Mouse (Mus musculus): ENCODE results near the gene Sirt4. TPM values are rescaled to one million over a fixed set of nuclear protein-coding genes. Genes with fewer than 3 reads are reported as not detected.

The Sirt4 gene
- total and polyA plus RNA-seq, 2 experiments from 2014 or later = 25.6 to 27.0 TPM

DNA sequence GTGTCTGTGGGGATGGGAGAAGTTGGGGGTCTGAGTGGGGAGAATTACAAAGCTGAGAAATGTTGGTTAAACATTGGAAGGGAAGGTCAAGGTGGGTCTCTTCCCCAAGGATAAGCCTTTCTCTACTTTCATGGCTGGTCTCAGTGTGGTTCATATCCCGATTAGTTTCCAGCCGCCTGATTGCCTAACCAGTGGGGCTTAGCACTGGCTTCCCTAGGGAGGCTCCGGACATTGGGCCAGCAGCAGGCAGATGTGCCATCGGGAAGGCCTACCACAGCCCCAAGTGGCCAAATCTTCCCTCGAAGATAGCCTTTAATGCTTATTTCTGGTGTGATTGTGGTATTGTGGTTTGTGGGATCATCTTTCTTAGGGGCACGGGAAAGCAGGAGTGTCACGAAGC is 27.9 kb upstream of the Sirt4 start:
- H3K27me3 ChIP-seq (ENCODE audit: insufficient read depth, low read length) = no peaks in the 10 kb centered on the region
- DNase-seq (ENCODE audit: low spot score) (no peak), ATAC-seq (ENCODE audit: low FRiP score) (no peak)
- H3K4me3 ChIP-seq (ENCODE audit: low read depth, low read length) = no peak overlapping the region
- H3K4me1 ChIP-seq (ENCODE audit: insufficient read depth, low read length) = peaks cover 16% of the 10 kb centered on the region
- H3K9me3 ChIP-seq (ENCODE audit: low read length) = no peaks in the 10 kb centered on the region
- H3K27ac ChIP-seq (ENCODE audit: low read depth, low read length) = no peak overlapping the region
- H3K4me2 ChIP-seq (ENCODE audit: low read depth, low read length, poor library complexity, severe bottlenecking) = no peak overlapping the region
- H3K36me3 ChIP-seq (ENCODE audit: insufficient read depth, low read length) = no peaks in the 10 kb centered on the region
- no peak overlapping the region for H3K9ac ChIP-seq (replicated peaks; ENCODE audit: low read length, poor library complexity, severe bottlenecking)
- 91% methylated on average over 7 of the region's 7 CpGs for WGBS
- TF ChIP-seq CTCF (IDR thresholded peaks at IDR 0.05) = no peak

DNA sequence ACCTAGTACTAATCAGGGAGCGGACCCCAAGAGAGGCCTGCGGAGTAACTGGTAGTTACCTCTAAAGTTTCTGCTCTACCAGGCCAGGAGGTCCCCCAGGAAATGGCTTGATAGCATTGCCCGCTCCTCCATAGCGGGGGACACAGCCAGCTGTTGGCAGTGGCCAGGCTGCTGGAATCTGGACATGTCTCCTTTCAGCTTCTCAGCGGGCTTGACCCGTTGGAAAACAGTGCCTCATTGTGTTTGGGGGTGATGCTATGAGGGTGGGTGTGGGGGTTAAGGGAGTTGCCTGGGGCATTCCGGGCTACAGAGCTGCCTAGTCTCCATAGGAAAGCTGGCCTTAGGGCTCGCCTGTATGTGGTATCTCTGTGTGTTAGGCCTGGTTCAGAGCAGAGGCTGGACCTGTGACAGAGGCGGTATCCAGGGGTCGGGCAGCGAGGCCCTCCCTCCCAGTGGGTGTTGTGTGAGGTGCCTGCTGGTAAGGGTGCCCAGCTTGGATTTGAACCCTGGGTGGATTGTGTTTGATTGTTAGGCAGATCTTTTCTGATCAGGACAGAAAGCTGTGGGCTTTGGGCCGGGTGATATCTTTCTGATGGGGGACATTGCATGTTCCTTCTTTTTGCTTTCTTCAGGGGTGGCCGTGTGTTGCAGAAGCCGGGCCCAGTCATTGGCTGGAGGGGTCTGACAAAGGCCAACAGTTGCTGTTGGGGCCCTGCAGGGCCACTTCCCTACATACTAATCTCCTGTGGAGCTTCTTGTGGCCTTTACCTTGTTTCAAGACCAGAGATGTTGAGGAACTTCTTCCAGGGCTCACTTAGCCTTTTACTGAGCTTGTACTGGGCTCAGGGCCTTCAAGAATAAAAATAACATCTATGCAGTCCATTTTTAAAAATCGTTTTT is 25.5 kb upstream of the Sirt4 start:
- H3K27me3 ChIP-seq (ENCODE audit: insufficient read depth, low read length) = no peaks in the 10 kb centered on the region
- peak overlapping the region; percentile 96 for H3K4me2 ChIP-seq (ENCODE audit: low read depth, low read length, poor library complexity, severe bottlenecking)
- DNase-seq (ENCODE audit: low spot score) = peak; percentile 43
- H3K36me3 ChIP-seq (ENCODE audit: insufficient read depth, low read length) = no peaks in the 10 kb centered on the region
- no peaks in the 10 kb centered on the region for H3K9me3 ChIP-seq (ENCODE audit: low read length)
- H3K4me3 ChIP-seq (ENCODE audit: low read depth, low read length) = no peak overlapping the region
- peaks cover 20% of the 10 kb centered on the region for H3K4me1 ChIP-seq (ENCODE audit: insufficient read depth, low read length)
- no peak for TF ChIP-seq CTCF (IDR thresholded peaks at IDR 0.05)
- 58% methylated on average over 15 of the region's 15 CpGs for WGBS
- H3K27ac ChIP-seq (ENCODE audit: low read depth, low read length) = peak overlapping the region; percentile 43; the same call in 1 of the 2 replicates
- H3K9ac ChIP-seq (replicated peaks; ENCODE audit: low read length, poor library complexity, severe bottlenecking) = peak overlapping the region; percentile 19; the same call in 1 of the 2 replicates
- ATAC-seq (ENCODE audit: low FRiP score) = no peak

DNA sequence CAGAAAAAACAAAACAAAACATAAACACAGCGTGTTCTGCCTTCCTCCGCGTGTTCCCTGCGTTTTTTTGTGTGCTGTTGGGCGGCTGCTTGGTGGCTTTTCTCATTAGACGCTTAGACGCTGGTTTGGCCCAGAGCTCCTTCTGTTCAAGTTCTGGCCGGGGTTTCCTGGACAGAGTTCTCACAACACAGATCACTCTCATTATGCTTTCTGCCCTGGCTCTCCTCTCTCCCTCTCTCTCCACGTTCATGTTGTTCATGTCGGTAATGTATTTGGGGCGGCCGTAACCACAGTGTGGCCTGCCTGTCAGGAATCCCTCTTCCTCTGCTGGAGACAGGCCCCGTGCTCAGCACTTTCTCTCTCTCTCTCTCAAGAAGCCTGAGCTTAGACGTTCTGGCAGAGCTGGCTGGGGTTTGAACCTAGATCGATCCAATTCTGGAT is 24.8 kb upstream of the Sirt4 start:
- Histone ChIP-seq H3K9ac (replicated peaks; ENCODE audit: low read length, poor library complexity, severe bottlenecking) (peak overlapping the region; percentile 19; the same call in 1 of the 2 replicates), H3K27me3 (ENCODE audit: insufficient read depth, low read length) (no peaks in the 10 kb centered on the region), H3K36me3 (ENCODE audit: insufficient read depth, low read length) (no peaks in the 10 kb centered on the region), H3K4me1 (ENCODE audit: insufficient read depth, low read length) (peaks cover 20% of the 10 kb centered on the region), H3K4me2 (ENCODE audit: low read depth, low read length, poor library complexity, severe bottlenecking) (peak overlapping the region; percentile 96), H3K4me3 (ENCODE audit: low read depth, low read length) (no peak overlapping the region; the same call in 1 of the 2 replicates), H3K27ac (ENCODE audit: low read depth, low read length) (no peak overlapping the region; the same call in 1 of the 2 replicates), H3K9me3 (ENCODE audit: low read length) (no peaks in the 10 kb centered on the region)
- WGBS = 33% methylated on average over 15 of the region's 15 CpGs
- peak; percentile 52 for DNase-seq (ENCODE audit: low spot score)
- ATAC-seq (ENCODE audit: low FRiP score) = no peak
- no peak for TF ChIP-seq CTCF (IDR thresholded peaks at IDR 0.05)

DNA sequence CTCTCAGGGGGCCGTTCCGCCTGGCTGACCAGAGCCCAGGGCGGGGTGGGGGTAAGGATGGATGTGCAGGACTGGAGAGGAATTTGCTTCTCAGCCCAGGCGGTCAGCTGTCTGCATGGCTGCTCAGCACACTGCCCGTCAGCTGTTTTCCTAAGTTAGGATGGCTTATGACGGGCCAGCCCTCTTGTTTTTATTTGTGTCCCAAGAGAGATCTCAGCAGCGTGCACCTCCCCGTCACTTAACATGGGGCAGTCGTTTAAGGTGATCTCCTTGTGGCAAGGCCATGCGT is 24.3 kb upstream of the Sirt4 start:
- Histone ChIP-seq H3K36me3 (ENCODE audit: insufficient read depth, low read length) (no peaks in the 10 kb centered on the region), H3K27me3 (ENCODE audit: insufficient read depth, low read length) (no peaks in the 10 kb centered on the region), H3K9ac (replicated peaks; ENCODE audit: low read length, poor library complexity, severe bottlenecking) (peak overlapping the region; percentile 42; the same call in 1 of the 2 replicates), H3K4me3 (ENCODE audit: low read depth, low read length) (peak overlapping the region; percentile 89), H3K4me2 (ENCODE audit: low read depth, low read length, poor library complexity, severe bottlenecking) (peak overlapping the region; percentile 96), H3K4me1 (ENCODE audit: insufficient read depth, low read length) (peaks cover 20% of the 10 kb centered on the region), H3K9me3 (ENCODE audit: low read length) (no peaks in the 10 kb centered on the region), H3K27ac (ENCODE audit: low read depth, low read length) (peak overlapping the region; percentile 26; the same call in 1 of the 2 replicates)
- ATAC-seq (ENCODE audit: low FRiP score) = no peak
- TF ChIP-seq CTCF (IDR thresholded peaks at IDR 0.05) = no peak
- DNase-seq (ENCODE audit: low spot score) = no peak
- 30% methylated on average over 10 of the region's 10 CpGs for WGBS

DNA sequence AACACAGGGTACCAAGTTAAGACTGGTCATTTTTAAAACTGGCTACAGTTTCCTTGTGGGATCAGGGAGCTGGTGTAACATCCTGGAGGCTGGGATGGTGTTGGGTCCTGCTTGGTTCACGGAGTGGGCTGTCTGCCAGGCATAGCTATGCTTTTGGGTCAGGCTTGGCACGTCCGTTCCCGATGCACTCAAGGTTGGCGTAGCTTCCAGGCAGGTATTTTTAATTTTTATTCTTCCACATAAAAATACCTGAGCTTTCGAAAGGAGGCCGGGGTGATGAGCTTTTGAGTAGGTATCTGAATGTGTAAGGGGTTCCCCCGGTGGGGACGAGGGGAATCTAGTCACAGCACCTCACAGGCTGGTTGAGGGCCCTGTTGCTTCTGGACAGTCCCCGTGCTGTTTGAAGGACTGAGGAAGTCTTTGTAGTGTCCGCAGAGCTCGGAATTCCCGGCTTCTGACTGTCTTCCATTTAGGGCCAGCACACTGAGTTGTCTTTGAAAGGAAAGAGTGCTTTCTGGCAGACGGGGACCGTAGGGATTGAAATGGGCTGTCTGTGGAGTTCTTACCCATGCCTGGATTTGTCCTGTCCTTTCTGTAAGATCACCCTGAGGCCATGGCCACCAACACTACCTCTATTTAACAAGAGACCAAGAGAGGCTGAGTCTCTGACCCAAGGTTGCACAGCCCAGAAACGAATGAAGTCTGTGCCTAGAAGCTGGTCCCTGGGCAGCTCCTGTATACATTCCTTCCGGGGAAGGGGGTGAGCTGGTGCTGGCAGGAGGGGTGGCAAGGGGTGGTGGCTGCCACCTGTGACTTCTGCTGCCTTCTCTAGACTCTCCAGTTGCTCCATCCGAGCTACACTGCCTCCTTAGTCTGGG is 23.7 kb upstream of the Sirt4 start:
- DNase-seq (ENCODE audit: low spot score) (peak; percentile 24), ATAC-seq (ENCODE audit: low FRiP score) (no peak)
- 39% methylated on average over 18 of the region's 18 CpGs for WGBS
- H3K36me3 ChIP-seq (ENCODE audit: insufficient read depth, low read length) = no peaks in the 10 kb centered on the region
- H3K4me1 ChIP-seq (ENCODE audit: insufficient read depth, low read length) = peaks cover 20% of the 10 kb centered on the region
- peak overlapping the region; percentile 26; the same call in 1 of the 2 replicates for H3K27ac ChIP-seq (ENCODE audit: low read depth, low read length)
- H3K27me3 ChIP-seq (ENCODE audit: insufficient read depth, low read length) = no peaks in the 10 kb centered on the region
- H3K4me2 ChIP-seq (ENCODE audit: low read depth, low read length, poor library complexity, severe bottlenecking) = peak overlapping the region; percentile 96
- TF ChIP-seq CTCF (IDR thresholded peaks at IDR 0.05) = no peak
- H3K9ac ChIP-seq (replicated peaks; ENCODE audit: low read length, poor library complexity, severe bottlenecking) = peak overlapping the region; percentile 72; the same call in 1 of the 2 replicates
- peak overlapping the region; percentile 89 for H3K4me3 ChIP-seq (ENCODE audit: low read depth, low read length)
- H3K9me3 ChIP-seq (ENCODE audit: low read length) = no peaks in the 10 kb centered on the region

Data from midbrain, postnatal 0 days (tissue).